Mouse (Mus musculus): ENCODE measurements around the gene Gm14408. TPM values are rescaled to one million over a fixed set of nuclear protein-coding genes. Genes with fewer than 3 reads are reported as not detected.
"Not testable (repeated sequence)": the region's sequence is repeated elsewhere in the genome, so short reads cannot be mapped to it uniquely, and the experiment has no call there.

Gene Gm14408
- polyA plus RNA-seq (2015; fragmentation: Nextera tagmentation; extraction: Ambion mirVana) = not detected in 2 replicates

GRCm38 (mm10) chr2:176830840-176831239 is at the start of gene Gm14408:
Gene Gm14408 (plus strand): TSS chr2:176831140.
- not testable (repeated sequence) for H3K9ac ChIP-seq (ENCODE audit: low read depth, low read length)

GRCm38 (mm10) chr2:176798312-176798711 is 32.6 kb upstream of the Gm14408 start, which contains the start of gene Gm14295:
Gene Gm14295 (plus strand): TSS chr2:176798612.
- Histone ChIP-seq H3K4me2 (ENCODE audit: low read length) (peak within 1 kb of the TSS; percentile 37), H3K9ac (ENCODE audit: low read depth, low read length) (peak within 1 kb of the TSS; percentile 31), H3K4me3 (ENCODE audit: low read length) (peak within 1 kb of the TSS; percentile 40)
- H3K36me3 ChIP-seq (ENCODE audit: control insufficient read depth, insufficient read depth, low read length); H3K27ac ChIP-seq (ENCODE audit: low read depth, low read length); H3K9me3 ChIP-seq (ENCODE audit: control insufficient read depth, low read length); H3K27me3 ChIP-seq (replicated peaks; ENCODE audit: control insufficient read depth, insufficient read depth, low read length); ATAC-seq; H3K4me1 ChIP-seq (ENCODE audit: control insufficient read depth, insufficient read depth, low read depth, low read length): not testable (repeated sequence)
- no CpG with 5 or more reads among the region's 6 CpGs for WGBS

More at GRCm38 (mm10) chr2:176830840-176831239, at the start of gene Gm14408:
- not testable (repeated sequence) for H3K27ac ChIP-seq (ENCODE audit: low read depth, low read length); H3K4me1 ChIP-seq (ENCODE audit: control insufficient read depth, insufficient read depth, low read depth, low read length); H3K36me3 ChIP-seq (ENCODE audit: control insufficient read depth, insufficient read depth, low read length); H3K27me3 ChIP-seq (replicated peaks; ENCODE audit: control insufficient read depth, insufficient read depth, low read length); H3K4me2 ChIP-seq (ENCODE audit: low read length); H3K9me3 ChIP-seq (ENCODE audit: control insufficient read depth, low read length); ATAC-seq; H3K4me3 ChIP-seq (ENCODE audit: low read length)
- WGBS = 100% methylated on average over 1 of the region's 3 CpGs

DNA sequence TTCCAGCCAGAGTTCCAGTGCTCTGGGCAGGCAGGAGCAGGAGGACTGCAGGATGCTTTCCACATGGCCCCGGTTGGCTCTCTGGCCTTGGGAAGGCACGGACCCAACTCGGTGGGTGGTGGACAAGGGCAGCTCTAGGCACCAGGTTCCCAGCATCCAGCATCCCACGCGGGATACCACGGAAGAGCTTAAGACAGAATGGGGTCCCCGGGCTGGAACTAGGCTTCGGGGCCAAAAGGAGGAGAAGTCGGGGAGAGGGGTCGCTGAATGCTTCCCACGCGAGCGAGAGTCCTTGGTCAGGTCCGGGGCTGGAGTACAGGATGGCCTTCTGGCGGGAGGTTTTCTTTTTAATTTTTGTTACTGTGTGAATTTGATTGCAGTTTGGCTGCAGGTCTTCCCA is 32.2 kb upstream of the Gm14408 start:
- not testable (repeated sequence) for H3K4me1 ChIP-seq (ENCODE audit: control insufficient read depth, insufficient read depth, low read depth, low read length); H3K36me3 ChIP-seq (ENCODE audit: control insufficient read depth, insufficient read depth, low read length); H3K27ac ChIP-seq (ENCODE audit: low read depth, low read length); ATAC-seq; H3K9me3 ChIP-seq (ENCODE audit: control insufficient read depth, low read length); H3K27me3 ChIP-seq (replicated peaks; ENCODE audit: control insufficient read depth, insufficient read depth, low read length)
- peak overlapping the region; percentile 31 for H3K9ac ChIP-seq (ENCODE audit: low read depth, low read length)
- H3K4me3 ChIP-seq (ENCODE audit: low read length) = peak overlapping the region; percentile 40
- H3K4me2 ChIP-seq (ENCODE audit: low read length) = peak overlapping the region; percentile 37
- 22% methylated on average over 11 of the region's 15 CpGs for WGBS

Other genes starting within 250 kb of the Gm14408 start
- 18.4 and 24.6 TPM in 2 replicates for gene Gm14308, start 194.8 kb upstream of the Gm14408 start, polyA plus RNA-seq (2015; fragmentation: Nextera tagmentation; extraction: Ambion mirVana)
- gene Zfp973, start 160.6 kb upstream of the Gm14408 start, polyA plus RNA-seq (2015; fragmentation: Nextera tagmentation; extraction: Ambion mirVana) = 10.1 and 11.1 TPM in 2 replicates
- gene Gm14305, start 122.8 kb upstream of the Gm14408 start, polyA plus RNA-seq (2015; fragmentation: Nextera tagmentation; extraction: Ambion mirVana) = 45.4 and 45.5 TPM in 2 replicates
- gene Gm14295, start 32.5 kb upstream of the Gm14408 start, polyA plus RNA-seq (2015; fragmentation: Nextera tagmentation; extraction: Ambion mirVana) = 8.8 and 13.6 TPM in 2 replicates
- 13.7 TPM in 2 replicates for gene Gm14296, start 96.7 kb downstream of the Gm14408 start, polyA plus RNA-seq (2015; fragmentation: Nextera tagmentation; extraction: Ambion mirVana)
- 8.7 and 9.6 TPM in 2 replicates for gene Gm14419, start 169.8 kb downstream of the Gm14408 start, polyA plus RNA-seq (2015; fragmentation: Nextera tagmentation; extraction: Ambion mirVana)
- gene Gm14401, start 243.2 kb downstream of the Gm14408 start, polyA plus RNA-seq (2015; fragmentation: Nextera tagmentation; extraction: Ambion mirVana) = 0.18 TPM in 1 of 2 replicates, not detected in the other